Mouse (Mus musculus) lung, adult 18-20 months (tissue): Measurements from ENCODE around the gene Slc25a14.

ENCODE experiments used
- DNase-seq, 2 experiments: peaks; one replicate each; pipeline ENCODE4 v3.0.0; 2022; ENCODE audit warnings: mixed read lengths in 2 of 2

The Slc25a14 gene

DNA sequence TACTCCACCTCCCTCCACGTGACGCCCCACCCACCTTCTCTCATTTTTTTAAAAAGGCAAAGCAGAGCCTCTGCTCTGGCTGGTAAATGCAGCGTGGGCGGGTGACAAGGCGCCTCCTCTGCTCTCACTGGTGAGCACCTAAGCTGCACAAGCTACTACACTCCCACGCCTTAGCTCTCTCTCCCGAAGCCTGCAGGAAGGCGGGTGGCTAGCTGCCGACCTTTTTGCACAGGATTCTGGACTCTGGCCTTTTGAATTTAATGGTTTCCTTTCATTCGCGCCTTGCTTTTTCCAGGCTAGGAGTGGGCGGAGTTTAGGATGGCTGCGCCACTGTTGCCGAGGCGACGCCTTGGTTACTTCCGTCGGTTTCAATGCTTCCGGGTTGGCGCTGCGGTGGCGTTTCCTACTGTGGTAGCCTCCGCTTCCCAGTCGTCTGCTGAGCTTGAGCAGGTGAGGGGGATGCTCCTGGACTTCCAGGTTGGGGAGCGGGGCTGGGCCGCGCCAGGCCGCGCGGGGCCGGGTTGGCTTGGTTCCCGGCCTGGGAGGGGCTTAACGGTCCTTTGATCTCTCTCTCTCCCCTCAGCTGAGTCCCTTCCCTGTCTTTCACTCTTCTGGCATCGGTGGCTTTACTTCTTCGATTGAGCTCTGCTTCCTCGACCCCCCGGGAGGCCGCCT, at the start of gene Slc25a14:
TSS of gene Slc25a14 (plus strand) at position 35 of the 675 bp plus-strand sequence.
- DNase-seq = peak; percentile 81 to 82

- no peak for DNase-seq
Observed at GRCm38 (mm10) chrX:48583332-48583731, 39.9 kb upstream of the Slc25a14 start.

GRCm38 (mm10) chrX:48593721-48594098, 29.5 kb upstream of the Slc25a14 start:
- DNase-seq = peak in 1 of 2 experiments; percentile 0

- DNase-seq = peak; percentile 65 to 67
Observed at GRCm38 (mm10) chrX:48594099-48594760, 29.0 kb upstream of the Slc25a14 start, which contains the start of gene Zfp280c. Zfp280c (minus strand) TSS chrX:48594504.

DNA sequence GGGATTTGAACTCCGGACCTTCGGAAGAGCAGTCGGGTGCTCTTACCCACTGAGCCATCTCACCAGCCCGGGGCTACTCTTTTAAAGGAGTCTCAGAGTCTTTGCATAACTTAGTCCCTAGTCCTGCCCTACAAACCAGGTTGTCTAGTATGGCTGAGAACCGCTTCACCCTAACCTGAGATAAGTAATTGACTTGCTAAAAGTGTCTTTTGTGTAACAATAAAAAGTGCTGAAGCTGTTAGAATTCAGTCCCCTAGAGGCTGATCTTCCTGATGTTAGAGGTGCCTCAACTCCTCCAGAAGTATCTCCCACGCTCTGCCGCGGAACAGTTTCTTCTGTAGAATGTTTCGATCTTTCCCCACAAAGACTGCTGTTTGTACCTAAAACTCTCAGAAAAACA, 27.2 kb upstream of the Slc25a14 start:
- DNase-seq = no peak

- DNase-seq = no peak
Observed at GRCm38 (mm10) chrX:48596906-48597305, 26.3 kb upstream of the Slc25a14 start.

- DNase-seq = no peak
Observed at GRCm38 (mm10) chrX:48604872-48605271, 18.3 kb upstream of the Slc25a14 start.

DNA sequence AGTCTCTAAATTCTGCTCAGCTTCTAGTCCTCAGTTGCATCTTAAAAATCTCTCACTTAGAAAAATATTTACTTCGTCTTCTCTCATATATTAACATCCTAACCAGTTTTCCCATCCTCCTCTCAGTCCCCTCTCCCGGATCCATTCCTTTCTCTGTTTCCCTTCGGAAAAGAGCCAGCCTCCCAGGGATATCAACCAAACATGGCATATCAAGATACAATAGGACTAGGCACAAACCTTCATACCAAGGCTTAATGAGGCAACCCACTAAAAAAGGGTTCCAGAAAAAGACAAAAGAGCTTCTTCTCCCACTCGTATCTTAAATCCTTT, 199 bp upstream of the Slc25a14 start:
- no peak for DNase-seq

- DNase-seq = no peak
Observed at GRCm38 (mm10) chrX:48624054-48624420, 824 bp downstream of the Slc25a14 start.

GRCm38 (mm10) chrX:48637032-48637431, 13.8 kb downstream of the Slc25a14 start:
- DNase-seq = no peak

GRCm38 (mm10) chrX:48644122-48644521, 20.9 kb downstream of the Slc25a14 start:
- DNase-seq = peak; percentile 4 to 14

DNA sequence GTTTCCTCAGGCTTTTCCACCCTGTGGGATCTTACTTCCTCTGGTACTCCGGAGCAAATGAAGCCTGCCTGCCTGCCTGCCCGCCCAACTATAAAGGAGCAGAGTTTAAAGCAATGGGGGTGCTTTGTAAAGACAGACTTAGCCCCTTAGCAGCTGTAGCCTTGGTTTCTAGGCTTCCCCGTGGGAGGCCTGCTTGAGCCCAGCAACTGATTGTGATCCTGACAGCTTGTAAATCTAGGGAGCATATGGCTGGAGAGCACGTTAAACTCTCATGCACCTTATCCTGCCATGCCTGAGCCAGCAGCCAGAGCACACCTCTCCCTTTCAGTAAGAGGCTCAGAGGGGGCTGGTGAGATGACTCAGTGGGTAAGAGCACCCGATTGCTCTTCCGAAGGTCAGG, 43.6 kb downstream of the Slc25a14 start:
- DNase-seq = no peak

GRCm38 (mm10) chrX:48669588-48669987, 46.4 kb downstream of the Slc25a14 start:
- DNase-seq = no peak

- DNase-seq = no peak
Observed at GRCm38 (mm10) chrX:48671714-48672113, 48.5 kb downstream of the Slc25a14 start.

- DNase-seq = no peak
Observed at GRCm38 (mm10) chrX:48674171-48674570, 51.0 kb downstream of the Slc25a14 start, which contains the start of gene Gpr119. Gpr119 (minus strand) TSS chrX:48674478.

- peak; percentile 15 to 34 for DNase-seq
Observed at GRCm38 (mm10) chrX:48683451-48683850, 60.2 kb downstream of the Slc25a14 start.

GRCm38 (mm10) chrX:48683857-48684256, 60.6 kb downstream of the Slc25a14 start:
- no peak for DNase-seq

GRCm38 (mm10) chrX:48694460-48694859, 71.2 kb downstream of the Slc25a14 start:
- no peak for DNase-seq

- peak; percentile 88 to 91 for DNase-seq
Observed at GRCm38 (mm10) chrX:48694864-48695371, 71.7 kb downstream of the Slc25a14 start, which contains the start of gene Rbmx2. Rbmx2 (plus strand) TSS chrX:48695004.

DNA sequence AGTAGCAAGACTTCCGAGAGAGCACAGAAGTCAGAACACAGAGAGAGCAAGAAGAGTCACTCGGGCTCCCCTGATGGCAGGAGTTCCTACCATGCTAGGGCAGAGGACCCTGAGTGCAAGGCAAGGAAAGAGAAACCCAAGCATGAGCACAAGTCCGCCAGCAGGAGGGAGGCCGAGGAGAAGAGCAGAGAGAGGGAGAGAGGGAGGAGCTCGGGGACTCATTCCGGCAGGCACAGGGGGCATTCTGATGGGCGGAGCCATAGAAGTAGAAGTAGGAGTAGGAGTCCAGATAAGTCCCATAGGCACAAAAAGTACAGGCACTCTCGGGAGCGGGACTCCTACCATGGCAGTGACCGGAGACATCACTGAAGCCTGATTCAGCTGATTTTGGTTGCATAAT, 86.5 kb downstream of the Slc25a14 start:
- no peak for DNase-seq
